Mouse (Mus musculus) stomach, embryonic 14.5 days (tissue): ENCODE data around the gene Tradd. TPM values are rescaled to one million over a fixed set of nuclear protein-coding genes. Genes with fewer than 3 reads are reported as not detected.
"Not testable (repeated sequence)": the region's sequence is repeated elsewhere in the genome, so short reads cannot be mapped to it uniquely, and the experiment has no call there.

Source experiments
- ATAC-seq: fragments of 200-750 bp; cut with Nextera tagmentation; 2 replicates; pipeline ENCODE4 v1.8.0; 2017; ENCODE audit warnings: low read depth, moderate TSS enrichment; ENCODE audit not compliant: insufficient number of reproducible peaks, insufficient read depth, low FRiP score
- H3K27ac ChIP-seq: fragments of 300-500 bp; sonication (generic); 2 replicates; pipeline ENCODE4 v1.5.1; 2014; ENCODE audit warnings: mild to moderate bottlenecking, low read length, moderate library complexity, mixed read lengths
- H3K27me3 ChIP-seq: fragments of 300-500 bp; sonication (generic); 2 replicates; pipeline ENCODE4 v1.6.1; 2014; ENCODE audit warnings: low read length, control low read depth, mixed read lengths; ENCODE audit not compliant: control insufficient read depth, insufficient read depth
- H3K36me3 ChIP-seq: fragments of 300-500 bp; sonication (generic); 2 replicates; pipeline ENCODE4 v1.6.1; 2014; ENCODE audit warnings: mild to moderate bottlenecking, control low read depth, low read length, moderate library complexity, mixed read lengths; ENCODE audit not compliant: control insufficient read depth, insufficient read depth
- H3K4me1 ChIP-seq: fragments of 300-500 bp; sonication (generic); 2 replicates; pipeline ENCODE4 v1.6.1; 2014; ENCODE audit warnings: low read length, control low read depth, mixed read lengths; ENCODE audit not compliant: control insufficient read depth, insufficient read depth
- H3K4me2 ChIP-seq: fragments of 300-500 bp; sonication (generic); replicated peaks from 2 replicates; pipeline ENCODE4 v1.6.1; 2014; ENCODE audit warnings: low read depth, low read length, control low read depth
- H3K4me3 ChIP-seq: fragments of 300-500 bp; sonication (generic); 2 replicates; pipeline ENCODE4 v1.5.1; 2014; ENCODE audit warnings: low read depth, low read length, control low read depth
- H3K9ac ChIP-seq: fragments of 300-500 bp; sonication (generic); replicated peaks from 2 replicates; pipeline ENCODE4 v1.6.1; 2014; ENCODE audit warnings: low read depth, mild to moderate bottlenecking, control low read depth, low read length, moderate library complexity, mixed read lengths
- H3K9me3 ChIP-seq: fragments of 300-500 bp; sonication (generic); 2 replicates; pipeline ENCODE4 v1.6.1; 2016; ENCODE audit warnings: low read depth, low read length, control low read depth; ENCODE audit not compliant: control insufficient read depth
- WGBS: fragments of 180-500 bp; shearing (Covaris S2); extraction: QIAGEN DNeasy Blood & Tissue Kit; methylation state at CpG from one replicate; pipeline ENCODE4 v1.1.7; 2014; 5-methylcytosine and 5-hydroxymethylcytosine counted together
- polyA plus RNA-seq: library from polyadenylated mRNA; unstranded; fragments of >200 nt; fragmentation: Nextera tagmentation; extraction: Ambion mirVana; gene quantifications from 2 replicates; pipeline ENCODE4 v1.2.1, GENCODE M21; 2014

Gene Tradd
- polyA plus RNA-seq, 1 experiment from 2014 or later: 21.7 TPM

DNA sequence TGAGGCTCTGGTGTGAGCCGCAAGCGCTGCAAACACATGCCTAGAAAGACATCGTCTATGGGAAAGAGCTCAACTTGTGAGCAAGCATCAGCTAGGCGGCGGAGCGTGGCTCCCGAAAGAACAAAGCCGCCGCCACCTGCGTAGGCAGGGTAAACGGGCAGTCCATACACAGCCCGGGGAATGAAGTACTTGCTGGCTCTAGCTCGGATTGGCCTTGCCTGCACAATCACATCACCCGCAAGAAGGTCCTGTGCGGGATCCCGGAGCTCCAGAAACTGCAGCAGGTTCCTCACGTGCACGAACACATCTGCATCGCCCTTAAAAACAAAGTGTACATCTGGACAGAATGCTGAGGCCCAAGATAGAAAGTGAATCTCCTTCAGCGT, 10.7 kb downstream of the Tradd start:
- Histone ChIP-seq H3K27ac (no peak overlapping the region), H3K9ac (no peak overlapping the region), H3K4me2 (peak overlapping the region; percentile 81), H3K36me3 (peaks cover 24% of the 10 kb centered on the region), H3K4me1 (peaks cover 11% of the 10 kb centered on the region), H3K9me3 (no peaks in the 10 kb centered on the region), H3K4me3 (peak overlapping the region; percentile 53), H3K27me3 (peaks cover 7% of the 10 kb centered on the region)
- ATAC-seq: no peak
- 41% methylated on average over 20 of the region's 20 CpGs for WGBS

DNA sequence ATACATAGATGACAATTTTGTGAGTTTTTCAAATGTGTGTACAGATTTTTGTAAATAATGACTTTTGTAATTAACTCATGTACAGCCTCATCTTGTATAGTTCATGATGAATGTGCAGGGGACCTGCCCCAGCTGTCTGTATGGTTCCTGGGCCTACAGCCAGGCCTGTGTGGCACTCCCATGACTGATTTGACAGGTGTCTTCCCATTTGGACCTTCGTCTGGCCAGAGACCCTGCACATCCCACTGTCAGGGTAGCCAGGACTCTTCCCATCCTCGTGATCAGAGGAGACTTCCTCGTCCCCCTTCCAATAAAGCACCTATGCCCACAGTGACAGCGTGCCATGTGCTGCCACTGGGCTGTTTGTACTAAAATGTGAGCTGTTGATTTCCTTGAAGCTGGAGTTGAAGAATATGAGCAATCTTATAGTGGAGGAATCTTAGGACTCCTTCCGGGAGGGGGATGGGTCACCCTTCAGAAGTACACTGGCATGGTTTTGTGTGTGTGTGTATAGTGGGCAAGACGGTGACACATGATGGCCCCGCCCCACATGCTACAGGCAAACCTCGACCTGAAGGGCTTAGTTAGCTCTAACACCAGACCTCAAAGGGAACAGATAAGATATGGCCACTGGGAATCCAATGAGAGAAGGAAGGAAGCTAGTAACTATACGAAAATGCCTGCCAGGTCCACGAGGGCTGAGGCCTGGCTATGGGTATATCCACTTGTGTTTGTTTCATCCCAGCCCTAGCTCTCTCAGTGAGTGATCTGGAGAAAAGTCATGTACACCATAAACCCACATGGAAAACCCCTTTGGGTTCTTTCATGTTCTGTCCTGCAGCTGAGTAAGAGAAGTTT, 11.5 kb downstream of the Tradd start:
- Histone ChIP-seq H3K27me3 (peaks cover 1% of the 10 kb centered on the region; the same call in 1 of the 2 replicates), H3K9ac (no peak overlapping the region), H3K27ac (no peak overlapping the region), H3K4me2 (peak overlapping the region; percentile 81; the same call in 1 of the 2 replicates), H3K9me3 (no peaks in the 10 kb centered on the region), H3K4me3 (no peak overlapping the region), H3K36me3 (peaks cover 31% of the 10 kb centered on the region), H3K4me1 (peaks cover 11% of the 10 kb centered on the region)
- ATAC-seq: no peak
- WGBS: 84% methylated on average over 10 of the region's 10 CpGs

DNA sequence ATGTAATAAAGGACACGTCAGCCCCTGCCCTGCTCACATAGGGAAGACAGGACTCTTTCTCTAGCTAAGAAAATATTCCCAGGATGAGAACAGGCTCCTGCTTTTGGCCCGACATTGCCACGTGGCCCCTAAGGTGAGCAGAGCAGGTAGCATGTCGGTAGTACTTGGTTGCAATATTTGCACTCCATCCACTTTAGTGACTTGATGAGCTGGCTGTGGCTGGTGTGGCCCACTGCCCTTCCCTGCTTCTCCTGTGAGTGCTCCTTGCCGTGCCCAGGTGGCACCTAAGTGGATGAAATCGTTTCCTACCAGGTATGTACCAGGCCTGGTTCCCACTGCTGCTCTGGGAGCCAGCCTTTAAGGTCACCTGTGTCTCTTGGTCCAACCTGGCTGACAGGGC, 12.5 kb downstream of the Tradd start:
- no peak overlapping the region for H3K27ac ChIP-seq
- H3K4me3 ChIP-seq: no peak overlapping the region
- H3K36me3 ChIP-seq: peaks cover 32% of the 10 kb centered on the region
- H3K27me3 ChIP-seq: no peaks in the 10 kb centered on the region
- no peaks in the 10 kb centered on the region for H3K9me3 ChIP-seq
- peaks cover 11% of the 10 kb centered on the region for H3K4me1 ChIP-seq
- H3K9ac ChIP-seq: no peak overlapping the region
- 92% methylated on average over 6 of the region's 6 CpGs for WGBS
- no peak for ATAC-seq
- no peak overlapping the region for H3K4me2 ChIP-seq

- 94% methylated on average over 7 of the region's 7 CpGs for WGBS
- ATAC-seq: no peak
Observed at GRCm38 (mm10) chr8:105241016-105241415, 23.4 kb downstream of the Tradd start.

GRCm38 (mm10) chr8:105237442-105238142, 26.8 kb downstream of the Tradd start:
- H3K27me3 ChIP-seq: no peaks in the 10 kb centered on the region
- peaks cover 30% of the 10 kb centered on the region for H3K36me3 ChIP-seq
- no peak overlapping the region for H3K27ac ChIP-seq
- H3K9ac ChIP-seq: no peak overlapping the region
- no peak overlapping the region for H3K4me3 ChIP-seq
- 83% methylated on average over 14 of the region's 14 CpGs for WGBS
- no peak overlapping the region for H3K4me2 ChIP-seq
- no peaks in the 10 kb centered on the region for H3K9me3 ChIP-seq
- ATAC-seq: no peak
- no peaks in the 10 kb centered on the region for H3K4me1 ChIP-seq

More at GRCm38 (mm10) chr8:105241016-105241415, 23.4 kb downstream of the Tradd start:
- Histone ChIP-seq H3K4me3 (no peak overlapping the region), H3K27me3 (no peaks in the 10 kb centered on the region), H3K4me1 (no peaks in the 10 kb centered on the region), H3K36me3 (peaks cover 29% of the 10 kb centered on the region), H3K4me2 (no peak overlapping the region), H3K9ac (no peak overlapping the region), H3K27ac (no peak overlapping the region), H3K9me3 (no peaks in the 10 kb centered on the region)

- Histone ChIP-seq H3K36me3 (peaks cover 20% of the 10 kb centered on the region), H3K27ac (no peak overlapping the region), H3K4me2 (no peak overlapping the region), H3K9ac (no peak overlapping the region), H3K4me1 (no peaks in the 10 kb centered on the region), H3K9me3 (no peaks in the 10 kb centered on the region), H3K4me3 (no peak overlapping the region), H3K27me3 (no peaks in the 10 kb centered on the region)
- WGBS: 88% methylated on average over 1 of the region's 1 CpGs
- ATAC-seq: no peak
Observed at GRCm38 (mm10) chr8:105235206-105235605, 29.2 kb downstream of the Tradd start.

DNA sequence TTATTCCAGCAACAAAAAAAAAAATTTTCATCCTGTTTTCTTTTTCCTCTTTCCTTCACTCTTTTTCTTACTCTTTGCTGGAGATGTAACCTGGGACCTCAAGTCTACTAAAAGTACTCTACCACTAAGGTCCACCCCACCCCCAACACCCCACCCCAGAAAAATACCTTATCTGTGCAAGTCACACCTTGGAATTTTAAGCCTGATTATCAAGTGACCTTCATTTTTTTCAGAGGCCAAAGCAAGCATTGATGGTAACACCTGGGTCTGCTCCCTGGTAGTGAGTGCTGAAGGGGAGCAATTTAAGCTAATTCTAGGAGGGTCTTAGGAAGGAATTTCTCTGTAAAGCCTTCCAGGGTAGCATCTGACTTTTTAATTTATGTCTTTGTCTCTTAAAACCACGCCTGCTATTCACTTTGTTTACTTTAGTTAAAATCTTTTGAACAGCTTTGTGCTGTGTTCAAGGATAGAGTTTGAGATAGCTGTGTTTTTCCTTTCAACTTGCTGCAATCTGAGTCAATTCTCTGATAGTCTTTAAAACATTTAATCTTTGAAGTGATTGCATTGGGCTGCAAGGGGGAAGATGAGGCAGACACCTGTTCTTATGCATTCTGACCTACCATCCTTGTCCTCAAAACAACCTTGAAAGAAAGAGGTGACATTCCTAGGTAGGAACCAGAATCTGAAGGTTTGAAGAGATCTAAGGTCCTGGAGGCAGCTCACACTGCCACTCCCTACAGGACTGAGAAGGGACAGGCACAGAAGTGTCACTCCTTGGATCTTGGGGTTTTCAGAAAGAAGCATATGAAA, 31.1 kb downstream of the Tradd start:
- no peaks in the 10 kb centered on the region for H3K4me1 ChIP-seq
- H3K27ac ChIP-seq: no peak overlapping the region
- WGBS: 14% methylated on average over 1 of the region's 1 CpGs
- ATAC-seq: no peak
- peaks cover 9% of the 10 kb centered on the region for H3K36me3 ChIP-seq
- H3K27me3 ChIP-seq: no peaks in the 10 kb centered on the region
- H3K9me3 ChIP-seq: no peaks in the 10 kb centered on the region
- no peak overlapping the region for H3K4me2 ChIP-seq
- H3K4me3 ChIP-seq: no peak overlapping the region
- H3K9ac ChIP-seq: no peak overlapping the region

DNA sequence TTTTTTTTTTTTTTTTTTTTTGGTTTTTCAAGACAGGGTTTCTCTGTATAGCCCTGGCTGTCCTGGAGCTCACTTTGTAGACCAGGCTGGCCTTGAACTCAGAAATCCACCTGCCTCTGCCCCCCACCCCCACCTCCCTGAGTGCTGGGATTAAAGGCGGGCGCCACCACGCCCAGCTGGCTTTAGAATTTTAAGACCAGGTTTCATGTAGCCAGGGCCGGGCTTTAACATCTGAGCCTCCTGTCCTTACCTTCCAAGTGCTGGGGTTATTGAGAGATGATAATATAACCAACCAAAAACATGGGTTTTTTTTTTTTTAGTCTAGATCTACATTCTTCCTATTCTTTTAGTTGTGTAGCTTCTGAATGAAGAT, 32.1 kb downstream of the Tradd start:
- H3K4me2 ChIP-seq, ATAC-seq, H3K36me3 ChIP-seq, H3K27ac ChIP-seq, H3K9me3 ChIP-seq, H3K4me1 ChIP-seq, H3K4me3 ChIP-seq, H3K9ac ChIP-seq, H3K27me3 ChIP-seq: not testable (repeated sequence)
- WGBS: 88% methylated on average over 4 of the region's 4 CpGs
